Mouse (Mus musculus) stomach, postnatal 0 days (tissue): ENCODE results near the gene Olfr625-ps1.

ENCODE experiments used
- CTCF ChIP-seq: IDR thresholded peaks from 2 replicates; pipeline ENCODE4 v1.5.1; 2016; ENCODE audit warnings: antibody characterized with exemption, low read depth, mild to moderate bottlenecking, moderate library complexity
- EP300 ChIP-seq: optimal IDR thresholded peaks from 2 replicates; pipeline ENCODE3; 2016; ENCODE audit warnings: antibody characterized with exemption

- TF ChIP-seq CTCF (no peak), EP300 (no peak)
Measured at GRCm38 (mm10) chr7:103636795-103637194, 45.7 kb upstream of the Olfr625-ps1 start.
